Mouse (Mus musculus): ENCODE data around the gene Whamm. TPM values are rescaled to one million over a fixed set of nuclear protein-coding genes. Genes with fewer than 3 reads are reported as not detected.

Whamm gene
- polyA plus RNA-seq, 1 experiment from 2014 or later = 9.5 TPM

DNA sequence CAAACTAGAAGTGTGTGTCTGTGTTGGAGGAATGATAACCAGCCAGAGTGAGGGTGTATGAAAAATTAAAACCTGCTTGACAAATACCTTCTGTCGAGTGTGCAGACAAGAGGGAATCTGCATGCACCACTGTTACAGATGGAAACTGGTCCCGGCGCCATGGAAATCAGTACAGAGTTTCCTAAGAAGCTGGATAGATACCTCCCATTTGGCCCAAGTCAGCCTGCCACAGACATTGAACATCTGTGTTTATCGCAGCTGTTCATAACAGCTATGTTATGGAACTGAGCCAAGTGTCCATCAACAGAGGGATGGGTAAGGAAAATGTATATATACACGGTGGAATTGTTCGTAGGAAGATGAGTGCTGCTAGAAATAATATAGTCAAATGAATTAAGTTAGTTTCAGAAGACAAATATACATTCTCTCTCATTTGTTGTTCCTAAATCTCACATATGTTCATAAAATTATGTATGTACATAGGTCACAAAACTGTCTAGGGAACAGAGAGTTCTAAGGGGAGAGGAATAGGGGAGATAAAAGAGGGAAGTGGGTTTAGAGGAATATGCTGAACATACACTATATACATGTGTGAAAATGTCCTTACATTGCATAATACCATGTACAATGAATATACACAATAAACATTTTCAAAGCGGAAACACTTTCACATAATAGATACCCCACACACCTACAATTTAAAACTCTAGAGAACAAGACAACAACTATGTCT, 13.6 kb upstream of the Whamm start:
- Histone ChIP-seq H3K27ac (replicated peaks in 1 of 2; ENCODE audit: control insufficient read depth in 1 of 2, insufficient read depth in 1 of 2, low read depth in 2 of 2, low read length in 2 of 2) (peak overlapping the region in 1 of 2 experiments; percentile 26; a peak in 1 of 4 replicates), H3K4me3 (ENCODE audit: control insufficient read depth in 1 of 2, insufficient read depth in 1 of 2, low read depth in 1 of 2, low read length in 2 of 2) (no peak overlapping the region), H3K9me3 (ENCODE audit: control insufficient read depth, low read length) (no peaks in the 10 kb centered on the region), H3K36me3 (ENCODE audit: control insufficient read depth, insufficient read depth, low read length) (peaks cover 54% of the 10 kb centered on the region), H3K4me2 (ENCODE audit: low read length) (no peak overlapping the region), H3K9ac (ENCODE audit: low read length) (no peak overlapping the region), H3K4me1 (ENCODE audit: control insufficient read depth in 2 of 2, insufficient read depth in 2 of 2, low read length in 2 of 2) (peaks cover 9 to 17% of the 10 kb centered on the region in 2 experiments; a peak in 3 of 4 replicates), H3K27me3 (ENCODE audit: control insufficient read depth, insufficient read depth, low read length) (no peaks in the 10 kb centered on the region)
- WGBS = 58% methylated on average over 7 of the region's 7 CpGs
- no peak for ATAC-seq (ENCODE audit: insufficient number of reproducible peaks, insufficient read depth, low FRiP score, low read depth)

DNA sequence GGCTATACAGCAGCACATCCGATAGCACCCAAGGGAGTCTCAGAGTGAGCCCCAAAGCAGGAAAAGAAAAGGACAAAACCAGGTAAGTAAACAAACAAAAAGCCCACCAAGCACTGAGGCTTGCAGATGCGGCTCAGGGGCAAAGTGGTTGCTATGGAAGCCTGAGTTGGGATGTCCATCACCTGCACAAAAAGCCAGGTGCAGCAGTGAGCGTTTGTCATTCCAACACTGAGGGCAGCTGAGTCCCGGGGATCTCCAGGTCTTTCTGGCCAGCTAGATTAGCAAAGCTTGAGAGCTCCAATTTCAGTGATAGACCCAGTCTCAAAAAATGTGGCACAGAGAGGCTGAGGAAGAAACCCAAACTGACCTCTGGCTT, 13.1 kb upstream of the Whamm start:
- no peak for ATAC-seq (ENCODE audit: insufficient number of reproducible peaks, insufficient read depth, low FRiP score, low read depth)
- Histone ChIP-seq H3K9ac (ENCODE audit: low read length) (no peak overlapping the region), H3K4me1 (ENCODE audit: control insufficient read depth in 2 of 2, insufficient read depth in 2 of 2, low read length in 2 of 2) (peaks cover 9 to 19% of the 10 kb centered on the region in 2 experiments; a peak in 3 of 4 replicates), H3K27me3 (ENCODE audit: control insufficient read depth, insufficient read depth, low read length) (no peaks in the 10 kb centered on the region), H3K27ac (replicated peaks in 1 of 2; ENCODE audit: control insufficient read depth in 1 of 2, insufficient read depth in 1 of 2, low read depth in 2 of 2, low read length in 2 of 2) (no peak overlapping the region), H3K36me3 (ENCODE audit: control insufficient read depth, insufficient read depth, low read length) (peaks cover 49% of the 10 kb centered on the region), H3K9me3 (ENCODE audit: control insufficient read depth, low read length) (no peaks in the 10 kb centered on the region), H3K4me3 (ENCODE audit: control insufficient read depth in 1 of 2, insufficient read depth in 1 of 2, low read depth in 1 of 2, low read length in 2 of 2) (no peak overlapping the region), H3K4me2 (ENCODE audit: low read length) (no peak overlapping the region)
- 58% methylated on average over 4 of the region's 4 CpGs for WGBS

DNA sequence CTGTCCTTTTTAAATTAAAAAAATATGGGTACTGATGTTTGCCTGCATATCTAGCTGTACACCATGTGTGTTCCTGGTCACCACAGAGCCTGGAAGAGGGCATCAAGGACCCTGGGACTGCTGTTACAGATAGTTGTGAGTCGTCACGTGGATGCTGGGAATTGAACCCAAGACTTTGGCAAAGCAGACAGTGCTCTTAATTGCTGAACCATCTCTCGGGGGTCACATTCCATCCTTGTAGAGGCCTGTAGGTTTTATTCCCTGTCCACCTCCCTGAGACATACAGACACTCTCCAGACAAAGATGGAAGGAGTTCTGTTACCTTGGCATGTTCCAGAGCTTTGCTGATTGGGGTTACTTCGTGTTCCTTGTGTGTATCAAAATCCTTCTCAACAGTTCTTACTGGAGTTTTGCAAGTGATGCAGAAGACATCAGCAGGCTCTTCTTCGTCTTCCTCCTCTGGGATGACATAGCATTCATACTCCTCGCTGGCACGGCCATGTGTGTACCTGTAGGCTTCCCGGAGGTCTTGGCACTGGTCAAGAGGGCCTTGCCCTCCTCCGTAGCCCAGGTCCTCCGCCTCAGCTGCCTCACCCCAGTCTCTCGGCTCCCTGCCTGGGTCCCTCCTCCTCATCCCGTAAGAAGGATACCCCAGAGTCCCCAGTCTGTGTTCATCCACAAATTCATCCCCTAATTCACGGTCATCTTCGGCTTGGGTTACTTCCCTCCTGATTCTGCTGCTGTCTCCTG, 11.7 kb upstream of the Whamm start:
- H3K4me3 ChIP-seq (ENCODE audit: control insufficient read depth in 1 of 2, insufficient read depth in 1 of 2, low read depth in 1 of 2, low read length in 2 of 2) = no peak overlapping the region
- no peak overlapping the region; a peak in 1 of 4 replicates for H3K27ac ChIP-seq (replicated peaks in 1 of 2; ENCODE audit: control insufficient read depth in 1 of 2, insufficient read depth in 1 of 2, low read depth in 2 of 2, low read length in 2 of 2)
- no peaks in the 10 kb centered on the region for H3K9me3 ChIP-seq (ENCODE audit: control insufficient read depth, low read length)
- peaks cover 38% of the 10 kb centered on the region for H3K36me3 ChIP-seq (ENCODE audit: control insufficient read depth, insufficient read depth, low read length)
- no peak overlapping the region for H3K4me2 ChIP-seq (ENCODE audit: low read length)
- no peak for ATAC-seq (ENCODE audit: insufficient number of reproducible peaks, insufficient read depth, low FRiP score, low read depth)
- peaks cover 17 to 32% of the 10 kb centered on the region in 2 experiments for H3K4me1 ChIP-seq (ENCODE audit: control insufficient read depth in 2 of 2, insufficient read depth in 2 of 2, low read length in 2 of 2)
- H3K9ac ChIP-seq (ENCODE audit: low read length) = no peak overlapping the region
- 78% methylated on average over 14 of the region's 14 CpGs for WGBS
- no peaks in the 10 kb centered on the region for H3K27me3 ChIP-seq (ENCODE audit: control insufficient read depth, insufficient read depth, low read length)

DNA sequence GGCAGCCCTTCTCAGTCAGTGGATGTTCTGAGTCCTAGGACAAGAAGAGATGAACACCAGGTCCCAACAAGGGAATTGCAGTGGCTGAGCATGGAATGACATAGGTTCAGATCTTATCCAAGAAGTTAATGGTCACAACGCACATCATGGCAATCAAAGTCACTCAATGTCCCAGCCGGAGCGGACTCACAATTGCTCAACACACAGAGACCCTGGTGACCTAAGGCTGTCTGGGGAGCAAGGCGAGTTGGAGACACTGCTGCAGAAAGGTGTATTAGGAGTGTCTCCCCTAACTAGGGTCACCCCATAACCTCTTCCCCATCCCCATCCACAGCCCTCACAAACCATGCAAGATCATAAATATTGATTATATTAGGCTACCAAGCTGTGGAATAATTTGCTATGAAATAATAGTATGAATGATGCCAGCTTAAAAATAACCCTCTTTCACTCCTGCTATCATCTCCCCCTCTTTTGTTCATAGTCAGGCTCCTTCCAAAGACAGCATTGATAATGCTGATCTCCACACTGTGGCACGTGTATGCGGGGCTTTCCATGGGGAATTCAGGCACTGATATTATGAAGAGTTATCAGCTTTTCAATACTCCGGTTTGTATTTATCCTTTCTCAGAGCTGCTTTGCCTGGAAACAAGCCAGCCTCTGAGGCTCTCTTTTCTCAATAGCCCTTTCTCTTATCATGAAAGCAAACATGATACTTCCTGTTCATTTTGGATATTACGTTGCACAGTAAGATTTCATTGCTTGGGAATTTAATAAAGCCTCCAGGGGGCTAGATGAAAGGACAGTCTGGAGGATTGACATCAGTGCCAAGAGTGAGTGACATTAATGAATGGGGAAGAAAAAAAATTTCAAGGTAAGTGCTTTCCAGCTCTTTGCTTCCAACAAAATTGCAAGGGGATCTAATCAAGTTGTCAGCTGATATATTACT, 10.7 kb upstream of the Whamm start:
- no peak overlapping the region; a peak in 1 of 4 replicates for H3K27ac ChIP-seq (replicated peaks in 1 of 2; ENCODE audit: control insufficient read depth in 1 of 2, insufficient read depth in 1 of 2, low read depth in 2 of 2, low read length in 2 of 2)
- peaks cover 38% of the 10 kb centered on the region for H3K36me3 ChIP-seq (ENCODE audit: control insufficient read depth, insufficient read depth, low read length)
- H3K4me2 ChIP-seq (ENCODE audit: low read length) = 0 out of 2 replicates have a peak overlapping the region, but pooled peaks have one; percentile 16
- H3K9me3 ChIP-seq (ENCODE audit: control insufficient read depth, low read length) = no peaks in the 10 kb centered on the region
- H3K4me1 ChIP-seq (ENCODE audit: control insufficient read depth in 2 of 2, insufficient read depth in 2 of 2, low read length in 2 of 2) = peaks cover 19 to 36% of the 10 kb centered on the region in 2 experiments
- no peaks in the 10 kb centered on the region for H3K27me3 ChIP-seq (ENCODE audit: control insufficient read depth, insufficient read depth, low read length)
- H3K9ac ChIP-seq (ENCODE audit: low read length) = no peak overlapping the region
- ATAC-seq (ENCODE audit: insufficient number of reproducible peaks, insufficient read depth, low FRiP score, low read depth) = no peak
- no peak overlapping the region for H3K4me3 ChIP-seq (ENCODE audit: control insufficient read depth in 1 of 2, insufficient read depth in 1 of 2, low read depth in 1 of 2, low read length in 2 of 2)
- 44% methylated on average over 8 of the region's 8 CpGs for WGBS

DNA sequence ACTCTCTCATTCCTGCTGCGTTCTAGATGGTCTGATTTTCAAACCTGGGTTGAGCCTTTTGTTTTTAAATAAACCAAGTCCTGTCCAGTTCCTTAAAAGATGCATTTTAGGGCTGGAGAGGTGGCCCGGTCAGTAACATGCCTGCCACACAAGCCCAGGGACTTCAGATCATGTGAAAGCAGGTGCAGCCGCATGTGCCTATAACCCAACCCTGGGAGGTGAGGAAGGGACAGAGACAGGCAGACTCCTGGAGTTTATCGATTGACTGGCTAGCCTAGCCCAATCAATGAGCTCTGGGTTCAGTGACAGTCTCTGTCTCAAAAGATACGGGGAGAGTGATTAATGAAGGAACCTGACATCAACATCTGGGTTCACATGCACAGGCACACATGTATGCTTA, 9.9 kb upstream of the Whamm start:
- Histone ChIP-seq H3K4me1 (ENCODE audit: control insufficient read depth in 2 of 2, insufficient read depth in 2 of 2, low read length in 2 of 2) (peaks cover 19 to 36% of the 10 kb centered on the region in 2 experiments), H3K4me2 (ENCODE audit: low read length) (no peak overlapping the region), H3K27ac (replicated peaks in 1 of 2; ENCODE audit: control insufficient read depth in 1 of 2, insufficient read depth in 1 of 2, low read depth in 2 of 2, low read length in 2 of 2) (no peak overlapping the region), H3K36me3 (ENCODE audit: control insufficient read depth, insufficient read depth, low read length) (peaks cover 38% of the 10 kb centered on the region), H3K27me3 (ENCODE audit: control insufficient read depth, insufficient read depth, low read length) (no peaks in the 10 kb centered on the region), H3K4me3 (ENCODE audit: control insufficient read depth in 1 of 2, insufficient read depth in 1 of 2, low read depth in 1 of 2, low read length in 2 of 2) (no peak overlapping the region), H3K9ac (ENCODE audit: low read length) (no peak overlapping the region), H3K9me3 (ENCODE audit: control insufficient read depth, low read length) (no peaks in the 10 kb centered on the region)
- no peak for ATAC-seq (ENCODE audit: insufficient number of reproducible peaks, insufficient read depth, low FRiP score, low read depth)
- WGBS = 82% methylated on average over 5 of the region's 5 CpGs

DNA sequence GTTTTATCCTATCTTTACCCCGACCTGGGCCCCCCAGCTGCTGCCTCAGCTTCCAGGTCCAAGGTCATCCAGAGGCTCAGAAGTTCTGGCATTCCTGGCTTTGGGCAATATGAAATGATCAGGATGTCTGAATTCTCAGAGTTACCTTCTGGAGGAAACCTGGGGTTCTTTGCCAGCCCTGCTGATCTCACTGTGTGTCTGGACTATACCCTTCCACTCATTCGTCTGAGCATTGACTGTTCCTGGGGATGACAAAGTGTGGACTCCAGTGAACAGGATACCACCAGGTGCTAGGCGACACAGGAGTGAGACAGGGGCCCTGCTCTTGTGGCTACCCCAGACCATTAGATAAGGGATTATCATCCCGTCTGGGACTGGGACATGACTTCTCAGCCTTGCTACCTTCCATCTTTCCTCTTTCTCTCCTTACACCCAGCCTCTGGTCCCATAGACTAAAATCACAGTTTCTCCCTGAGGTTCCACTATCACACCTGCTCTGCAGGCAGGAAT, 7.5 kb upstream of the Whamm start:
- 40% methylated on average over 4 of the region's 4 CpGs for WGBS
- H3K9ac ChIP-seq (ENCODE audit: low read length) = peak overlapping the region; percentile 49; the same call in 1 of the 2 replicates
- H3K4me1 ChIP-seq (ENCODE audit: control insufficient read depth in 2 of 2, insufficient read depth in 2 of 2, low read length in 2 of 2) = peaks cover 25 to 45% of the 10 kb centered on the region in 2 experiments
- peak overlapping the region; percentile 28 to 34; a peak in 3 of 4 replicates for H3K27ac ChIP-seq (replicated peaks in 1 of 2; ENCODE audit: control insufficient read depth in 1 of 2, insufficient read depth in 1 of 2, low read depth in 2 of 2, low read length in 2 of 2)
- no peaks in the 10 kb centered on the region for H3K27me3 ChIP-seq (ENCODE audit: control insufficient read depth, insufficient read depth, low read length)
- peaks cover 17% of the 10 kb centered on the region for H3K36me3 ChIP-seq (ENCODE audit: control insufficient read depth, insufficient read depth, low read length)
- H3K4me3 ChIP-seq (ENCODE audit: control insufficient read depth in 1 of 2, insufficient read depth in 1 of 2, low read depth in 1 of 2, low read length in 2 of 2) = no peak overlapping the region
- peak overlapping the region; percentile 61 for H3K4me2 ChIP-seq (ENCODE audit: low read length)
- no peak for ATAC-seq (ENCODE audit: insufficient number of reproducible peaks, insufficient read depth, low FRiP score, low read depth)
- no peaks in the 10 kb centered on the region for H3K9me3 ChIP-seq (ENCODE audit: control insufficient read depth, low read length)

DNA sequence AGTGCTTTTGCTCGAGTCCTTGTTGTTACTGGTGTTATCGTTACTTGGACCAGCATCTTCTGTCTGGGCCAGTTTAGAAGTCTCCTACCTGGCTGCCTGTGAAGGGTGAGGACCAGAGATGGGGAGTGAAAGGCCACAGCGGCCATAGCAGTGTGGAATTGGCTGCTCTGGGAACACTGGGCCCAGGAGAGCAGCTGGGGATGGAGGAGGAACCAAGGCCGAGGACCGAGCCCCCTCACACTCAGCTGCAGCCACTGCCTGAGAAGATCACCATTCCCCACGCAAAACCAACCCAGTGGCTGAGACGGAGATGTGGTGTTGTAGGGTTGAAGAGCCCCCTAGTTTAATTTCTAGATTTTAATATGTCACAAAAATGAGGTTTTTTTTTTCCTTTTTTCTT, 6.3 kb upstream of the Whamm start:
- Histone ChIP-seq H3K9ac (ENCODE audit: low read length) (peak overlapping the region; percentile 74), H3K4me1 (ENCODE audit: control insufficient read depth in 2 of 2, insufficient read depth in 2 of 2, low read length in 2 of 2) (peaks cover 25 to 46% of the 10 kb centered on the region in 2 experiments), H3K36me3 (ENCODE audit: control insufficient read depth, insufficient read depth, low read length) (peaks cover 5% of the 10 kb centered on the region), H3K9me3 (ENCODE audit: control insufficient read depth, low read length) (no peaks in the 10 kb centered on the region), H3K4me2 (ENCODE audit: low read length) (peak overlapping the region; percentile 61), H3K27ac (replicated peaks in 1 of 2; ENCODE audit: control insufficient read depth in 1 of 2, insufficient read depth in 1 of 2, low read depth in 2 of 2, low read length in 2 of 2) (peak overlapping the region; percentile 15 to 97; a peak in 3 of 4 replicates), H3K4me3 (ENCODE audit: control insufficient read depth in 1 of 2, insufficient read depth in 1 of 2, low read depth in 1 of 2, low read length in 2 of 2) (peak overlapping the region; percentile 6 to 48; a peak in 3 of 4 replicates), H3K27me3 (ENCODE audit: control insufficient read depth, insufficient read depth, low read length) (no peaks in the 10 kb centered on the region)
- WGBS = 50% methylated on average over 7 of the region's 7 CpGs
- no peak for ATAC-seq (ENCODE audit: insufficient number of reproducible peaks, insufficient read depth, low FRiP score, low read depth)
